Mouse (Mus musculus) neural tube, embryonic 11.5 days (tissue): Measurements from ENCODE around the gene Arhgap23. TPM values are rescaled to one million over a fixed set of nuclear protein-coding genes. Genes with fewer than 3 reads are reported as not detected.

Experiments used
- ATAC-seq: fragments of 200-750 bp; cut with Nextera tagmentation; 2 replicates; pipeline ENCODE4 v1.8.0; 2017; ENCODE audit warnings: moderate number of reproducible peaks, mild to moderate bottlenecking, moderate TSS enrichment, moderate library complexity; ENCODE audit not compliant: insufficient read depth, low FRiP score, low TSS enrichment
- DNase-seq: peaks from one replicate; pipeline ENCODE4 v3.0.0-alpha.2; 2015; ENCODE audit warnings: low spot score
- H3K27ac ChIP-seq: fragments of 300-500 bp; sonication (generic); 2 replicates; pipeline ENCODE4 v1.5.1; 2014; ENCODE audit warnings: low read depth, mild to moderate bottlenecking, low read length
- H3K27me3 ChIP-seq: fragments of 300-500 bp; sonication (generic); 2 replicates; pipeline ENCODE4 v1.6.1; 2014; ENCODE audit warnings: mild to moderate bottlenecking, low read length, mixed read lengths; ENCODE audit not compliant: control insufficient read depth, insufficient read depth
- H3K36me3 ChIP-seq: fragments of 300-500 bp; sonication (generic); 2 replicates; pipeline ENCODE4 v1.6.1; 2014; ENCODE audit warnings: mild to moderate bottlenecking, low read length, moderate library complexity, mixed read lengths; ENCODE audit not compliant: control insufficient read depth, insufficient read depth
- H3K4me1 ChIP-seq: fragments of 300-500 bp; sonication (generic); 2 replicates; pipeline ENCODE4 v1.6.1; 2014; ENCODE audit warnings: low read length, mixed read lengths; ENCODE audit not compliant: control insufficient read depth, insufficient read depth
- H3K4me2 ChIP-seq: fragments of 300-500 bp; sonication (generic); 2 replicates; pipeline ENCODE4 v1.6.1; 2014; ENCODE audit warnings: low read depth, mild to moderate bottlenecking, moderate library complexity
- H3K4me3 ChIP-seq: fragments of 300-500 bp; sonication (generic); 2 replicates; pipeline ENCODE4 v1.5.1; 2014; ENCODE audit warnings: low read depth, low read length
- H3K9ac ChIP-seq: fragments of 300-500 bp; sonication (generic); 2 replicates; pipeline ENCODE4 v1.6.1; 2014; ENCODE audit warnings: mild to moderate bottlenecking, low read length
- H3K9me3 ChIP-seq: fragments of 300-500 bp; sonication (generic); 2 replicates; pipeline ENCODE4 v1.6.1; 2016; ENCODE audit warnings: low read length; ENCODE audit not compliant: control insufficient read depth
- WGBS: fragments of 180-500 bp; shearing (Covaris S2); extraction: QIAGEN DNeasy Blood & Tissue Kit; methylation state at CpG from one replicate; pipeline ENCODE4 v1.1.7; 2014; 5-methylcytosine and 5-hydroxymethylcytosine counted together
- polyA plus RNA-seq: library from polyadenylated mRNA; unstranded; fragments of >200 nt; fragmentation: Nextera tagmentation; extraction: Ambion mirVana; gene quantifications from 2 replicates; pipeline ENCODE4 v1.2.1, GENCODE M21; 2014

Arhgap23 gene
- polyA plus RNA-seq, 1 experiment from 2014 or later: 5.2 TPM

- 56% methylated on average over 5 of the region's 5 CpGs for WGBS
- Histone ChIP-seq H3K4me1 (peaks cover 25% of the 10 kb centered on the region), H3K4me3 (no peak overlapping the region), H3K27ac (no peak overlapping the region), H3K9ac (no peak overlapping the region), H3K4me2 (no peak overlapping the region), H3K36me3 (no peaks in the 10 kb centered on the region), H3K9me3 (no peaks in the 10 kb centered on the region), H3K27me3 (peaks cover 41% of the 10 kb centered on the region)
- DNase-seq (no peak), ATAC-seq (no peak)
Observed at GRCm38 (mm10) chr11:97530961-97531360, 115.6 kb downstream of the Arhgap23 start.

DNA sequence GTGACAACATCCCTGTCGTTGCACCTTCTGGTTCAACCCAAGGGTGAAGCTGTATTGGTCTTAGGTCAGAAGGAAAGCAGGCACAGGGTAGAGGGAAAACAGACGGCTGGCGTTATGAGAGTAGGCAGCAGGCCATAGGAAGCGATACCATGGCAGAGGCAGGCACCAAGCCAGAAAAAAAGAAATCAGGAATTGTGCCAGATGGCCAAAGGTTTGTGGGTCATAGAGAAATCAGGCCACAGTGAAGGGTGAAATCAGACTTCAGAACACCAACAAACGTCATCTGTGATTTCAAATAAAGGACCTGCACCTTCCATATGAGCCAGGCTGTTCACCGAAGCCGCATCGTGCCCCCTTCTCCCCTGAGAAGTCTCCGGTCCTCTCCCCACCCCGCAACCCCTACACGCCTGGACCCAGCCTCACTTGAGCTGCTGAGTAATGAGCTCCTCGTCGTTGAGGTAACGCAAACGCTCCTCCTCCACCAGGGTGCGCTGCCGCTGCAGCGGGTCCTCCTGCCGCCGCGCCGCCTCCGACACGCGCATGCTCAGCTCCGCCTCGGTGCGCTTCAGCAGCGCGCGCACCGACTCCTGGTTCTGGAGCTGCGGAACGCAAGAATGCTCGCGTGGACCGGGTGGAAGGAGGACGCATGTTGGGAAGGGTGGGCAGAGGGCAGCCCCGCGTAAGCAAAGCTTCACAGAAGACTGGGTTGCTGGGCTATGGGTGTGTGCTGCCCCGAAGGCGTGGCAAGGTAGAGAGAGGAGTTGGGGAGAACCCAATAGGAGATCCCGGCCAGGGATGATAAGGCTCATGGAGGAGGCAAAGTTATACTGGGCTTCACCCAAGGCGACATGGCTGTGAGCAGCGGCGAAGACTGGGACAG is 116.3 kb downstream of the Arhgap23 start:
- peak overlapping the region; percentile 87 for H3K4me2 ChIP-seq
- H3K9ac ChIP-seq: peak overlapping the region; percentile 39
- no peak overlapping the region for H3K27ac ChIP-seq
- no peaks in the 10 kb centered on the region for H3K9me3 ChIP-seq
- peak; percentile 93 for DNase-seq
- peak overlapping the region; percentile 37 for H3K4me3 ChIP-seq
- 8% methylated on average over 46 of the region's 46 CpGs for WGBS
- H3K4me1 ChIP-seq: peaks cover 25% of the 10 kb centered on the region
- H3K36me3 ChIP-seq: no peaks in the 10 kb centered on the region
- H3K27me3 ChIP-seq: peaks cover 47% of the 10 kb centered on the region
- ATAC-seq: 0 out of 2 replicates have a peak, but pooled peaks have one; percentile 53

GRCm38 (mm10) chr11:97532354-97532753 is 117.0 kb downstream of the Arhgap23 start:
- Histone ChIP-seq H3K4me1 (peaks cover 30% of the 10 kb centered on the region), H3K27ac (no peak overlapping the region), H3K4me3 (no peak overlapping the region), H3K36me3 (no peaks in the 10 kb centered on the region), H3K4me2 (peak overlapping the region; percentile 87), H3K9me3 (no peaks in the 10 kb centered on the region), H3K9ac (no peak overlapping the region), H3K27me3 (peaks cover 54% of the 10 kb centered on the region)
- no peak for DNase-seq
- ATAC-seq: no peak
- 30% methylated on average over 8 of the region's 8 CpGs for WGBS

DNA sequence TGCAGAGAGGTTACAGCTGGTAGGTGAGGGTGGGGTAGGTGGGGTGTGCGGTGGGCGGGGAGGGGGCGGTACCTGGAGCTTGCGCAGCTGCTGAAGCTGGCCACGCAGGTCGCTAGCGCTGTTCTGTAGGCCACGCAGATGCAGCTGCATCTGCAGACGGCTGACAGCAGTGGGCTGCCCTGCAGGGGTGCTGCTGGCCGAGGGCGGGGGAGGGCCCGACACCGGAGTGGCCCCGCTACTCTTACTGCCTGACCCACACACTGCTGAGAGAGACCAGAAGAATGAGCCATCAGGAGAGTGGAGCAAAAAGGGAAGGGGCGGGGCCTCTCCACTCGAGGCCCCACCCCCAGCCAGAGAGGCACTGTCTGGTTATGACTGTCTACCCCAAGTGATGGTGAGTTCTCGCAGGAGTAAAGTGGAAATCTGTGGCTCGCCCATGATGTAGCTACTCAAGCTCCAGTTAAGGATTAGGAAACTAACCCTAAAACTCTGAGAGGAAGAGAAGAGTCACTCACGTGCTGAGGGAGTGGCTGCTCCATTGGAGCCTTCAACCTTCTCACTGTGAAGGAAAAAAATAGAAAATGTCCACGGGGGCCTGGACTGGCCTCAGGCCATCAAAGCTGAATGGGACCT is 117.7 kb downstream of the Arhgap23 start:
- Histone ChIP-seq H3K4me3 (peak overlapping the region; percentile 15), H3K36me3 (no peaks in the 10 kb centered on the region), H3K4me2 (peak overlapping the region; percentile 32), H3K9me3 (no peaks in the 10 kb centered on the region), H3K9ac (no peak overlapping the region), H3K4me1 (peaks cover 34% of the 10 kb centered on the region), H3K27me3 (peaks cover 62% of the 10 kb centered on the region), H3K27ac (no peak overlapping the region)
- ATAC-seq: peak; percentile 47; the same call in 1 of the 2 replicates
- DNase-seq: no peak
- 5% methylated on average over 20 of the region's 20 CpGs for WGBS

GRCm38 (mm10) chr11:97533653-97534052 is 118.3 kb downstream of the Arhgap23 start:
- Histone ChIP-seq H3K9ac (no peak overlapping the region), H3K4me2 (no peak overlapping the region), H3K27me3 (peaks cover 65% of the 10 kb centered on the region), H3K36me3 (no peaks in the 10 kb centered on the region), H3K4me1 (peaks cover 34% of the 10 kb centered on the region), H3K4me3 (no peak overlapping the region), H3K9me3 (no peaks in the 10 kb centered on the region), H3K27ac (no peak overlapping the region)
- WGBS: 13% methylated on average over 7 of the region's 7 CpGs
- DNase-seq (no peak), ATAC-seq (no peak)

GRCm38 (mm10) chr11:97534442-97535307 is 119.3 kb downstream of the Arhgap23 start:
- Histone ChIP-seq H3K9ac (no peak overlapping the region), H3K4me1 (peaks cover 34% of the 10 kb centered on the region), H3K9me3 (no peaks in the 10 kb centered on the region), H3K27me3 (peaks cover 65% of the 10 kb centered on the region), H3K36me3 (no peaks in the 10 kb centered on the region), H3K4me3 (peak overlapping the region; percentile 17), H3K27ac (no peak overlapping the region), H3K4me2 (peak overlapping the region; percentile 29)
- DNase-seq (no peak), ATAC-seq (no peak)
- 1% methylated on average over 91 of the region's 95 CpGs for WGBS

DNA sequence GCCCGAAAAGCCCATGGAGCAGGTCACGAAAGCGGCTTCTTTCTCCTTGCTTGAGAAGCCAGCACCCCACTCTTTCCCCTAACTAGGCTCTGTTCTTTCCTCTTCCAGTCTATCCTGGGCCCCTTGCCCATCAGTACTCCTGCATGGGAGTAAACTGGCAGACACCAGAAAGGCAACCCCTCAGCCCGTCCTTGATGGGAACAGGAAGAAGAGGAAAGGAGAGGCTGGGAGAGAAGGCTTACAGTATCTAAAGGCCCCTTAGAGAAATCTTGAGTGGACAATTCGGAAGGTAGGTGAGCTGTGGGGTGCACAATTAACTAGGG is 119.9 kb downstream of the Arhgap23 start:
- Histone ChIP-seq H3K9me3 (no peaks in the 10 kb centered on the region), H3K36me3 (no peaks in the 10 kb centered on the region), H3K4me2 (no peak overlapping the region), H3K4me3 (peak overlapping the region; percentile 17), H3K27me3 (peaks cover 65% of the 10 kb centered on the region), H3K9ac (no peak overlapping the region), H3K27ac (no peak overlapping the region), H3K4me1 (peaks cover 34% of the 10 kb centered on the region)
- 24% methylated on average over 5 of the region's 5 CpGs for WGBS
- no peak for DNase-seq
- ATAC-seq: no peak

GRCm38 (mm10) chr11:97535660-97536059 is 120.3 kb downstream of the Arhgap23 start:
- peaks cover 34% of the 10 kb centered on the region for H3K4me1 ChIP-seq
- H3K4me2 ChIP-seq: no peak overlapping the region
- no peak overlapping the region for H3K9ac ChIP-seq
- ATAC-seq (no peak), DNase-seq (no peak)
- peaks cover 65% of the 10 kb centered on the region for H3K27me3 ChIP-seq
- no peak overlapping the region for H3K27ac ChIP-seq
- 52% methylated on average over 5 of the region's 5 CpGs for WGBS
- H3K36me3 ChIP-seq: no peaks in the 10 kb centered on the region
- H3K4me3 ChIP-seq: no peak overlapping the region
- H3K9me3 ChIP-seq: no peaks in the 10 kb centered on the region
